Mouse (Mus musculus): ENCODE measurements around the gene Clrn3.
"Not testable (repeated sequence)": the region's sequence is repeated elsewhere in the genome, so short reads cannot be mapped to it uniquely, and the experiment has no call there.

Gene Clrn3

GRCm38 (mm10) chr7:135528515-135528914, at the start of gene Clrn3:
Gene Clrn3, minus strand, starts transcription at chr7:135528654.
- DNase-seq (ENCODE audit: low spot score) = no peak

- no peak for DNase-seq (ENCODE audit: low spot score)
Observed at GRCm38 (mm10) chr7:135576329-135576728, 47.9 kb upstream of the Clrn3 start.

GRCm38 (mm10) chr7:135575319-135576069, 47.0 kb upstream of the Clrn3 start:
- not testable (repeated sequence) for DNase-seq (ENCODE audit: low spot score)

GRCm38 (mm10) chr7:135571951-135572559, 43.6 kb upstream of the Clrn3 start:
- DNase-seq (ENCODE audit: low spot score) = no peak

GRCm38 (mm10) chr7:135571392-135571791, 42.9 kb upstream of the Clrn3 start:
- DNase-seq (ENCODE audit: low spot score) = no peak

- DNase-seq (ENCODE audit: low spot score) = no peak
Observed at GRCm38 (mm10) chr7:135568550-135568949, 40.1 kb upstream of the Clrn3 start.

- no peak for DNase-seq (ENCODE audit: low spot score)
Observed at GRCm38 (mm10) chr7:135567582-135567981, 39.1 kb upstream of the Clrn3 start.

- DNase-seq (ENCODE audit: low spot score) = no peak
Observed at GRCm38 (mm10) chr7:135566013-135566412, 37.6 kb upstream of the Clrn3 start.

- no peak for DNase-seq (ENCODE audit: low spot score)
Observed at GRCm38 (mm10) chr7:135564022-135564421, 35.6 kb upstream of the Clrn3 start.

- no peak for DNase-seq (ENCODE audit: low spot score)
Observed at GRCm38 (mm10) chr7:135560280-135560679, 31.8 kb upstream of the Clrn3 start.

- no peak for DNase-seq (ENCODE audit: low spot score)
Observed at GRCm38 (mm10) chr7:135556663-135557402, 28.4 kb upstream of the Clrn3 start.

- no peak for DNase-seq (ENCODE audit: low spot score)
Observed at GRCm38 (mm10) chr7:135553550-135553949, 25.1 kb upstream of the Clrn3 start.

GRCm38 (mm10) chr7:135551547-135551946, 23.1 kb upstream of the Clrn3 start:
- peak; percentile 57 for DNase-seq (ENCODE audit: low spot score)

GRCm38 (mm10) chr7:135548434-135548833, 20.0 kb upstream of the Clrn3 start:
- no peak for DNase-seq (ENCODE audit: low spot score)

- no peak for DNase-seq (ENCODE audit: low spot score)
Observed at GRCm38 (mm10) chr7:135546530-135546929, 18.1 kb upstream of the Clrn3 start.

GRCm38 (mm10) chr7:135545957-135546356, 17.5 kb upstream of the Clrn3 start:
- peak; percentile 45 for DNase-seq (ENCODE audit: low spot score)

GRCm38 (mm10) chr7:135544321-135544720, 15.9 kb upstream of the Clrn3 start:
- DNase-seq (ENCODE audit: low spot score) = no peak

- no peak for DNase-seq (ENCODE audit: low spot score)
Observed at GRCm38 (mm10) chr7:135543033-135543432, 14.6 kb upstream of the Clrn3 start.

GRCm38 (mm10) chr7:135542235-135542634, 13.8 kb upstream of the Clrn3 start:
- DNase-seq (ENCODE audit: low spot score) = peak; percentile 39

- DNase-seq (ENCODE audit: low spot score) = no peak
Observed at GRCm38 (mm10) chr7:135539429-135539828, 11.0 kb upstream of the Clrn3 start.

GRCm38 (mm10) chr7:135537948-135538741, 9.7 kb upstream of the Clrn3 start:
- DNase-seq (ENCODE audit: low spot score) = no peak

- peak; percentile 85 for DNase-seq (ENCODE audit: low spot score)
Observed at GRCm38 (mm10) chr7:135537341-135537901, 9.0 kb upstream of the Clrn3 start, which contains the start of gene Ptpre. Gene Ptpre, plus strand, starts transcription at chr7:135537481.
